Mouse (Mus musculus): Measurements from ENCODE around the gene Elf1. TPM values are rescaled to one million over a fixed set of nuclear protein-coding genes. Genes with fewer than 3 reads are reported as not detected.
"Not testable (repeated sequence)": the region's sequence is repeated elsewhere in the genome, so short reads cannot be mapped to it uniquely, and the experiment has no call there.

The Elf1 gene
- 7.8 and 8.8 TPM in 2 replicates for polyA plus RNA-seq (2015; fragmentation: Nextera tagmentation; extraction: Ambion mirVana)

GRCm38 (mm10) chr14:79480624-79481338 is at the start of gene Elf1:
Gene Elf1 (plus strand): TSS chr14:79481194.
- Histone ChIP-seq H3K36me3 (ENCODE audit: control insufficient read depth, insufficient read depth) (peaks cover 8% of the 10 kb centered on the region), H3K27ac (ENCODE audit: low read length) (peak within 1 kb of the TSS; percentile 100), H3K9me3 (replicated peaks; ENCODE audit: control insufficient read depth, low read length) (no peaks in the 10 kb centered on the region), H3K9ac (ENCODE audit: low read depth, low read length) (peak within 1 kb of the TSS; percentile 100), H3K27me3 (ENCODE audit: control insufficient read depth, insufficient read depth, low read depth, low read length) (no peaks in the 10 kb centered on the region), H3K4me1 (ENCODE audit: control insufficient read depth, low read depth, low read length) (peaks cover 38% of the 10 kb centered on the region), H3K4me3 (ENCODE audit: low read depth, low read length) (peak within 1 kb of the TSS; percentile 99), H3K4me2 (ENCODE audit: low read depth, low read length) (peak within 1 kb of the TSS; percentile 74)
- WGBS (ENCODE audit: insufficient replicate concordance), result under 1% methylated on average over 77 of the region's 96 CpGs
- peak; percentile 71 for ATAC-seq (ENCODE audit: low read depth)

GRCm38 (mm10) chr14:79434068-79434467 is 46.9 kb upstream of the Elf1 start:
- ATAC-seq (ENCODE audit: low read depth), result no peak
- no peaks in the 10 kb centered on the region for H3K4me1 ChIP-seq (ENCODE audit: control insufficient read depth, low read depth, low read length)
- no peaks in the 10 kb centered on the region for H3K9me3 ChIP-seq (replicated peaks; ENCODE audit: control insufficient read depth, low read length)
- no peak overlapping the region for H3K4me3 ChIP-seq (ENCODE audit: low read depth, low read length)
- H3K9ac ChIP-seq (ENCODE audit: low read depth, low read length), result no peak overlapping the region
- no peaks in the 10 kb centered on the region for H3K27me3 ChIP-seq (ENCODE audit: control insufficient read depth, insufficient read depth, low read depth, low read length)
- 68% methylated on average over 1 of the region's 1 CpGs for WGBS (ENCODE audit: insufficient replicate concordance)
- no peak overlapping the region for H3K27ac ChIP-seq (ENCODE audit: low read length)
- no peak overlapping the region for H3K4me2 ChIP-seq (ENCODE audit: low read depth, low read length)
- no peaks in the 10 kb centered on the region for H3K36me3 ChIP-seq (ENCODE audit: control insufficient read depth, insufficient read depth)

DNA sequence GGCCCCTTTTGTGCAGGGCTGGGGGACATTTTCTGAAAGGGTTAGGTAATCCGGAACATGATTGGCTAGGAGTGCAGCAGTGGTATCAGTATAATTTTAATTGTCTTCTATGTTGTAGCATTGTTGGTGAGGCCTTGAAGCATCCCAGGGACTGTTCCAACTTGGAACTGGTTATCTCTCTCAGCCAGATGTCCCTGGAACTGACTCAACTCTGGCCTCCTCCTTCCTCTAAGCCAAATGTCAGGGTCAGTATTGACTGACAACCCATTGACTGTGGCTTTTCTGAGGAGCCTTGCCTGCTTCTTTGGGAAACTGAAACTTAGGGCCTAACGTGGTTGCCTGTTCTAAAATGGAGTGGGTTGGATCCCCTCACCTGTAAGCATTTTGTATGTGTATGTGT is 40.3 kb upstream of the Elf1 start:
- H3K9ac ChIP-seq (ENCODE audit: low read depth, low read length), result no peak overlapping the region
- no peak overlapping the region for H3K27ac ChIP-seq (ENCODE audit: low read length)
- no peak overlapping the region for H3K4me3 ChIP-seq (ENCODE audit: low read depth, low read length)
- H3K36me3 ChIP-seq (ENCODE audit: control insufficient read depth, insufficient read depth), result no peaks in the 10 kb centered on the region
- H3K4me1 ChIP-seq (ENCODE audit: control insufficient read depth, low read depth, low read length), result peaks cover 4% of the 10 kb centered on the region; the same call in 1 of the 2 replicates
- ATAC-seq (ENCODE audit: low read depth), result peak; percentile 53; the same call in 1 of the 2 replicates
- H3K9me3 ChIP-seq (replicated peaks; ENCODE audit: control insufficient read depth, low read length), result no peaks in the 10 kb centered on the region
- 57% methylated on average over 2 of the region's 2 CpGs for WGBS (ENCODE audit: insufficient replicate concordance)
- H3K4me2 ChIP-seq (ENCODE audit: low read depth, low read length), result no peak overlapping the region
- no peaks in the 10 kb centered on the region for H3K27me3 ChIP-seq (ENCODE audit: control insufficient read depth, insufficient read depth, low read depth, low read length)

GRCm38 (mm10) chr14:79441441-79441840 is 39.6 kb upstream of the Elf1 start:
- Histone ChIP-seq H3K36me3 (ENCODE audit: control insufficient read depth, insufficient read depth) (no peaks in the 10 kb centered on the region), H3K9ac (ENCODE audit: low read depth, low read length) (no peak overlapping the region), H3K4me2 (ENCODE audit: low read depth, low read length) (no peak overlapping the region), H3K27ac (ENCODE audit: low read length) (no peak overlapping the region), H3K9me3 (replicated peaks; ENCODE audit: control insufficient read depth, low read length) (no peaks in the 10 kb centered on the region), H3K4me3 (ENCODE audit: low read depth, low read length) (no peak overlapping the region), H3K27me3 (ENCODE audit: control insufficient read depth, insufficient read depth, low read depth, low read length) (no peaks in the 10 kb centered on the region), H3K4me1 (ENCODE audit: control insufficient read depth, low read depth, low read length) (peaks cover 4% of the 10 kb centered on the region; the same call in 1 of the 2 replicates)
- WGBS (ENCODE audit: insufficient replicate concordance), result 31% methylated on average over 5 of the region's 5 CpGs
- ATAC-seq (ENCODE audit: low read depth), result no peak

GRCm38 (mm10) chr14:79444601-79445000 is 36.4 kb upstream of the Elf1 start:
- Histone ChIP-seq H3K4me2 (ENCODE audit: low read depth, low read length) (no peak overlapping the region), H3K4me1 (ENCODE audit: control insufficient read depth, low read depth, low read length) (peaks cover 4% of the 10 kb centered on the region; the same call in 1 of the 2 replicates), H3K9ac (ENCODE audit: low read depth, low read length) (no peak overlapping the region), H3K27me3 (ENCODE audit: control insufficient read depth, insufficient read depth, low read depth, low read length) (no peaks in the 10 kb centered on the region), H3K9me3 (replicated peaks; ENCODE audit: control insufficient read depth, low read length) (no peaks in the 10 kb centered on the region), H3K36me3 (ENCODE audit: control insufficient read depth, insufficient read depth) (no peaks in the 10 kb centered on the region), H3K4me3 (ENCODE audit: low read depth, low read length) (no peak overlapping the region), H3K27ac (ENCODE audit: low read length) (no peak overlapping the region)
- no peak for ATAC-seq (ENCODE audit: low read depth)
- WGBS (ENCODE audit: insufficient replicate concordance), result 69% methylated on average over 9 of the region's 9 CpGs

DNA sequence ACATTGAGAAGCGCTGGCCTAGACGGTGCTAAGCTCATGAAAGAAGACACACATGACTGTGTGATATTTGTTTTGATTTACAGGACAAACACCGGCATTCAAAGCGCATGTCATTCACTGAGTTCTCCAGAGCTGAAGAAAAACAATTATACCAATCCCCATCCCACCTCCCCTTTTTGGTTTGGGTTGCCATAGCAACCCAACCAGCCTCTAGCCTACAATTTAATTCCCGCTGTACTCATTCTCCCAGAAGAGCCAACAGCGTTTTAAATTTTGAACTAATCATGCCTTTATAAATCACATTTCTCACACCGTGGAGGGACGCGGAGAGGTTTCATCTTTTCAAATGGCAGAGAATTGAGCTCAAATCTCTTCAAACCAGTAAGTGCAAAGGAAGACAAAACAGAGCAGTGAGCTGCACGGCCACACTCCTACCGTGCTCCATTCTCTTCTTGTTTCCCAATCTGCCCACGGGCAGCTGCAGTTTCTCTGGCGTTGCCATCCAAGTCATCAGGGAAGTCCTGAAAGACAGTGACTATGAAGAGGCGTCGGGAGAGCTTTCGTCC is 35.9 kb upstream of the Elf1 start:
- Histone ChIP-seq H3K4me3 (ENCODE audit: low read depth, low read length) (no peak overlapping the region), H3K4me1 (ENCODE audit: control insufficient read depth, low read depth, low read length) (peaks cover 4% of the 10 kb centered on the region; the same call in 1 of the 2 replicates), H3K36me3 (ENCODE audit: control insufficient read depth, insufficient read depth) (no peaks in the 10 kb centered on the region), H3K4me2 (ENCODE audit: low read depth, low read length) (0 out of 2 replicates have a peak overlapping the region, but pooled peaks have one; percentile 0), H3K27me3 (ENCODE audit: control insufficient read depth, insufficient read depth, low read depth, low read length) (no peaks in the 10 kb centered on the region), H3K27ac (ENCODE audit: low read length) (no peak overlapping the region), H3K9ac (ENCODE audit: low read depth, low read length) (no peak overlapping the region), H3K9me3 (replicated peaks; ENCODE audit: control insufficient read depth, low read length) (no peaks in the 10 kb centered on the region)
- WGBS (ENCODE audit: insufficient replicate concordance), result 74% methylated on average over 16 of the region's 16 CpGs
- ATAC-seq (ENCODE audit: low read depth), result no peak

DNA sequence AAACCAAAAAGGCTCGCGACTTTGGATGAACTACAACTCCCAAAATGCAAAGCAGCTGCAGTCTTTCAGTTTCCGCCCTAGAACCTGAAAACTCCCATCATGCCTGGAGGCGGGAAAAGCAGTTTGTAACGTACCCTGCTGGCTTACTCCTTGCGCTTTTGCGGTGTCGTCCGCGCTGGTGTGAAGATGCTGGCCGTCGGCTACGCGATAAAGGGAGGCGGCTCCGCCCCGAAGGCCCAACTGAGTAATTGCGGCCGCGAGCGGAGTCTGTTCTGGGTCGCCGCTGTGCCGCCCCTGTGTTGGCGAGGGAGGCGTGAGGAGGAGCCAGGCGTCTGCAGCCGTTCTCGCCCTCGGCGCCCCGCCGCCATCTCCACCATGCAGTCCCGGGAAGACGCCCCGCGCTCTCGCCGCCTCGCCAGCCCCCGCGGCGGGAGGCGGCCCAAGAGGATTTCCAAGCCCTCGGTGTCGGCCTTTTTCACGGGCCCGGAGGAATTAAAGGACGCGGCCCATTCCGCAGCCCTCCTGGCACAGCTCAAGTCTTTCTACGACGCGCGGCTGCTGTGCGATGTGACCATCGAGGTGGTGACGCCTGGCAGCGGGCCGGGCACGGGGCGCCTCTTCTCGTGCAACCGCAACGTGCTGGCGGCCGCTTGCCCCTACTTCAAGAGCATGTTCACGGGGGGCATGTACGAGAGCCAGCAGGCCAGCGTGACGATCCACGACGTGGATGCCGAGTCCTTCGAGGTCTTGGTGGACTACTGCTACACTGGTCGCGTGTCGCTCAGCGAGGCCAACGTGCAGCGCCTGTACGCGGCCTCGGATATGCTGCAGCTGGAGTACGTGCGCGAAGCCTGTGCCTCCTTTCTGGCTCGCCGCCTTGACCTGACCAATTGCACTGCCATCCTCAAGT is 29.1 kb upstream of the Elf1 start, which contains the start of gene Kbtbd6:
Kbtbd6 (plus strand) TSS at position 155 of the 910 bp plus-strand sequence.
- 12% methylated on average over 38 of the region's 89 CpGs for WGBS (ENCODE audit: insufficient replicate concordance)
- peak within 1 kb of the TSS; percentile 74 for H3K4me3 ChIP-seq (ENCODE audit: low read depth, low read length)
- not testable (repeated sequence) for H3K4me1 ChIP-seq (ENCODE audit: control insufficient read depth, low read depth, low read length); H3K27me3 ChIP-seq (ENCODE audit: control insufficient read depth, insufficient read depth, low read depth, low read length); H3K36me3 ChIP-seq (ENCODE audit: control insufficient read depth, insufficient read depth); H3K9me3 ChIP-seq (replicated peaks; ENCODE audit: control insufficient read depth, low read length)
- H3K27ac ChIP-seq (ENCODE audit: low read length), result peak within 1 kb of the TSS; percentile 93
- H3K4me2 ChIP-seq (ENCODE audit: low read depth, low read length), result peak within 1 kb of the TSS; percentile 75
- ATAC-seq (ENCODE audit: low read depth), result peak; percentile 94
- peak within 1 kb of the TSS; percentile 73 for H3K9ac ChIP-seq (ENCODE audit: low read depth, low read length)

GRCm38 (mm10) chr14:79452591-79452934 is 28.4 kb upstream of the Elf1 start:
- peak overlapping the region; percentile 32 for H3K4me2 ChIP-seq (ENCODE audit: low read depth, low read length)
- H3K27me3 ChIP-seq (ENCODE audit: control insufficient read depth, insufficient read depth, low read depth, low read length); H3K9ac ChIP-seq (ENCODE audit: low read depth, low read length); H3K27ac ChIP-seq (ENCODE audit: low read length); H3K9me3 ChIP-seq (replicated peaks; ENCODE audit: control insufficient read depth, low read length); ATAC-seq (ENCODE audit: low read depth); H3K4me1 ChIP-seq (ENCODE audit: control insufficient read depth, low read depth, low read length); H3K36me3 ChIP-seq (ENCODE audit: control insufficient read depth, insufficient read depth): not testable (repeated sequence)
- H3K4me3 ChIP-seq (ENCODE audit: low read depth, low read length), result peak overlapping the region; percentile 21; the same call in 1 of the 2 replicates
- 97% methylated on average over 5 of the region's 10 CpGs for WGBS (ENCODE audit: insufficient replicate concordance)
